Mouse (Mus musculus) gastrocnemius, adult 8-10 months (tissue): ENCODE measurements around the gene Htra2. TPM values are rescaled to one million over a fixed set of nuclear protein-coding genes. Genes with fewer than 3 reads are reported as not detected.

Experiments
- DNase-seq, 2 experiments: peaks; one replicate each; pipeline ENCODE4 v3.0.0; 2022; ENCODE audit warnings: low spot score in 2 of 2
- microRNA-seq: library from miRNA; unstranded; fragments of <30 nt; microRNA quantifications from one replicate; pipeline ENCODE4 v1.2.0, GENCODE M21; 2022
- total RNA-seq, 4 experiments: library from RNA; stranded (reverse); gene quantifications; 2 replicates each; pipeline ENCODE4 v1.2.4; 2022

Gene Htra2
- total RNA-seq, 4 experiments from 2014 or later, result 16.6 to 16.9 (median 16.7) TPM

DNA sequence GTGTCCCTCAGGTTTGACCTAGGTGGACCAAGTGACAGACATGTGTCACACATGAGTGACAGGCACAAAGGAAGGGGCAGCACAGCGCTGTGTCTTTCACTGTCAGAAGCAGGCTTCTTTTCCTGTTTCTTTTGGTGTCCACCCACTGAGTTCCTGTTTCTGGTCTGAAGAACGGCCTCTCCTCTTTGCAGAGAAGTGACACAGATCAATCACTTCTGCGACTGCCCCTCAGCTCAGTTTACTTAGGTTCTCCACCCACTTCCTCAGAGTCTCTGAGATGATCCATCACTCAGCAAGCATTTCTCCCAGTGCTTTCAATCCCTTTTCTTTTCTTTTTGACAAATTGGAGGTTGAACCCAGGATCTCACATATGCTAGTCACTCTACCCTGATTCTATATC lies 46.4 kb downstream of the Htra2 start:
- no peak for DNase-seq

DNA sequence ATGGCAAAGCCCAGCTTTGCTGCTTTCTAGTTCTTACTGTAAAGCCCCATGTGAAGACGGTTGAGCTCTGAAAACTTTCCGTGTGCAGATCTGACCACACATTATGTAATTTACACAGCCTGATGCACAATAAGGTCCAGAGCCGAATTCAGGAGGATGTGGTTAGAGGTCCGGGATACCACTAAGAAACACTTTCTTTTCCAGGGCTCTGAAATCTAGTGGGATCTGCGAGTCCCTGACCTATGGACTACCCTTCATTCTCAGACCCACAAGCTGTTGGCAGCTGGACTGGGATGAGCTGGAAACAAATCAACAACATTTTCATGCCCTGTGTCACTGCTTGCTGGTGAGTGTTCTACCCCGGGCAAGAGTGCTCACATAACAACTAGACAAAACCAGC lies 49.0 kb downstream of the Htra2 start:
- DNase-seq, result no peak

DNA sequence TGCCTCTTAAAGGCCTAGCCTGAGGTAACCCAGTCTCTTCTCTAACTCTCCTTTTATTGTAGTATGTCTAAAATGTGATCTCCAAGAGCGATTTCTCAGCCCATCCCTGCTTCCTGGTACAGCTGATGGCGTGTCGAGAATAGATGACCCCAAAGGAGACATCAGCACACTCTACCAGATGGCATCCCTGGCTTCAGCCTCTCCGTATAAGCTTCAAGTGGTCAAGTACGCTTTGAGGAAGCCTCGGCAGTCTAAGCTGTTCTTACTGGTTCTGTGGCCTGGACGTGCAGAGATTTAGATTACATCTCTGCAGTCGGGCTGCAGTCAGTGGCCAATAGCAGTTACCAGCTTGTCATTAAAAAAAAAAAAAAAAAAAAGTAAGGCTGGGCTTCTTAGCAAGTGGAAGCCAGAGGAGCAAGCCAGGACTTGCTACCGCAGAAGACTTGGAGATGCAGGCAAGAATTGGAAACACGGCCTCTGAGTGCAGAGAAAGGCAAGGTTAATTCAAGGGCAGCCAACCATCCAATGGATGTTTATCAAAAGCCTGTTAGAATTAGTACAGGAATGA lies 49.5 kb downstream of the Htra2 start:
- DNase-seq, result no peak

DNA sequence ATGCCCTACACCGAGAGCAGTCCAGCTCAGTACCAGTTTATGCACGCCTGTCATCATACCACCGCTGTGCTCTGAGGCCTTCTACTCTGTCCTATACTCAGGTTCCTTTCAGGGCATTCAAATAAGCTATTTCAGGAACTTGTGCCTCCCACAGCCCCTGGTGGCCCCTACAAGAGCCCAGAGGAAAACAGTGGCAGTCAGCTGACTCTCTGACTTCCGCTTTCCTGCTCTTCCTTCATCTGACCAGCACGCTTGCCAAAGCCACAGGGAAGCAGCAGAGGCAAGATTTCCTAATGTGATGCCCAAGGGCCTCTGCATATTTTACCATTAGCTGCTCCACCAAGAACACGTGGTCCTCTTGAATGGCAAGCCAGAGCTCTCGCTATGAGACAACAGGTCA lies 50.2 kb downstream of the Htra2 start:
- no peak for DNase-seq

DNA sequence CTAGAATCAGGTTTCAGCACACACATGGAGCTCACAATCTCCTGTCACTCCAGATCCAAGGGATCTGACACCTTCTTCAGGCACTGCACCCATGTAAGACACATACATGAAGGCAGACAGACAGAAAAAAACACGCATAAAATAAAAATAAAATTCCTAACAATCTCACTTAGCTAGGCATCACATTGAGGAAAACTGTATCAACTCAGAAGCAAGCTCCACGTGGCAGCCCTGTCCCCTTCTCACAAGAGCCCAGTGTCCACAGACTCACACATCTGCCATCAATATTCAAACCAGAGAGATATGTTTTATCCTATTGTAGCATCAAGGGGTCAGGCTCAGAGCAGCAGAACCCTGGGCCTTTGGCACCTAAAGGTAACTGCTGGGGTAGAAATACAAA lies 50.8 kb downstream of the Htra2 start:
- no peak for DNase-seq

DNA sequence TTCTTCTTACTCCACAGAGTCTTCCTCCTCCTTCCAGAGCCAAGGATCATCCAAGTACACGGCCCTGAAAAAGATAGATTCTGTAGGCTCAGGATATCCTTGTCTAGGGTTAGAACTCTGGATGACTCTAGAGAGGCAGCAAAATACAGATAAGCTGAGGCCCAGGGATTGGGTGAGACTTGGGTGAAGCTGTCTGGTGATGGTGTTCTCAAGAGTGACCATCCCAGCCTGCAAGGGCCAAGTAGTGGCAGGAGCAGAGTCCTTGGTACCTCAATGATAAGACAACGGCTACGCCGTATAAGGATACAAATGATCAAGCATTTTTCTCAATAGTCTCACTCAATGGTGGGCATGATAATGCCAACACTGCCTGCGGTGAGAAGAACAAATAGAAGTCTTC lies 51.2 kb downstream of the Htra2 start:
- DNase-seq, result no peak

DNA sequence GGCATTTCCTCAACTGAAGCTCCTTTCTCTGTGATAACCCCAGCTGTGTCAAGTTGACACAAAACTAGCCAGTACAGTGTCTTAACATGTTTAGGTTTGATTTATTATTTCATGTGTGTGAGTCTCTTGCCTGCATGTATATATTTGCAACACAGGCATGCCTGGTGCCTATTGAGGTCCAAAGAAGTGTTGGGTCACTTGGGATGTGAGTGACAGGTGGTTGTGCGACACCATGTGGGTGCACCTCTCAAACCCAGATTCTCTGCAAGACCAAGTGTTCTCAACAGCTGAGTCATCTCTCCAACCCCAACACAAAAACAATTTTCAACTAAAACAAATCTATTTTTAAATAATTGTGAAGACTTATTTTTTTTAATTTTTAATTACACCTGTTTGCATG lies 52.0 kb downstream of the Htra2 start:
- no peak for DNase-seq

Small RNA genes within 50 kb of the gene (microRNA-seq; reads per million reads assigned to microRNA genes)
- not detected for gene Mir3470a
- not detected for gene Mir7040

Other genes with a start within 250 kb of the Htra2 start
- gene Sema4f, start 115.5 kb downstream of the Htra2 start, total RNA-seq, result under 1 TPM in 1 of 4 experiments, not detected in 3; 0.61 TPM
- gene M1ap, start 108.4 kb downstream of the Htra2 start, total RNA-seq, result not detected
- 1 to 10 TPM in 3 of 4 experiments, under 1 TPM in 1; 0.56 to 1.2 (median 1.1) TPM for gene Dok1, start 21.8 kb downstream of the Htra2 start, total RNA-seq
- 1 to 10 TPM in 3 of 4 experiments, under 1 TPM in 1; 0.97 to 1.5 (median 1.3) TPM for gene Loxl3, start 21.1 kb downstream of the Htra2 start, total RNA-seq
- 100 to 1,000 TPM in 2 of 4 experiments, 10 to 100 TPM in 2; 91.1 to 109 (median 102) TPM for gene Aup1, start 752 bp downstream of the Htra2 start, total RNA-seq
- gene Dqx1, start 2.6 kb upstream of the Htra2 start, total RNA-seq, result under 1 TPM; 0.24 to 0.52 (median 0.33) TPM
- not detected for gene Tlx2, start 15.0 kb upstream of the Htra2 start, total RNA-seq
- gene Pcgf1, start 22.6 kb upstream of the Htra2 start, total RNA-seq, result 1 to 10 TPM; 6.2 to 9.4 (median 7.5) TPM
- under 1 TPM in 2 of 4 experiments, not detected in 2; 0.63 to 0.94 TPM for gene Lbx2, start 31.1 kb upstream of the Htra2 start, total RNA-seq
- gene Ccdc142, start 46.3 kb upstream of the Htra2 start, total RNA-seq, result 1 to 10 TPM in 3 of 4 experiments, not detected in 1; 1.1 to 2.3 (median 1.3) TPM
- under 1 TPM; 0.60 to 0.99 (median 0.82) TPM for gene Gm42688, start 46.3 kb upstream of the Htra2 start, total RNA-seq
- 100 to 1,000 TPM; 102 to 112 (median 107) TPM for gene Mrpl53, start 53.8 kb upstream of the Htra2 start, total RNA-seq
- gene Mogs, start 60.2 kb upstream of the Htra2 start, total RNA-seq, result 1 to 10 TPM; 5.3 to 5.9 (median 5.5) TPM
- 10 to 100 TPM; 39.1 to 50.7 (median 45.1) TPM for gene Wbp1, start 66.3 kb upstream of the Htra2 start, total RNA-seq
- gene Ino80b, start 70.2 kb upstream of the Htra2 start, total RNA-seq, result 10 to 100 TPM; 14.3 to 18.2 (median 16.2) TPM
- 10 to 100 TPM in 3 of 4 experiments, 1 to 10 TPM in 1; 9.0 to 12.2 (median 10.9) TPM for gene Rtkn, start 80.2 kb upstream of the Htra2 start, total RNA-seq
- gene Wdr54, start 101.1 kb upstream of the Htra2 start, total RNA-seq, result 1 to 10 TPM in 3 of 4 experiments, under 1 TPM in 1; 0.87 to 2.3 (median 1.1) TPM
- gene 1700003E16Rik, start 101.1 kb upstream of the Htra2 start, total RNA-seq, result under 1 TPM in 2 of 4 experiments, not detected in 2; 0.13 to 0.15 TPM
- gene Dctn1, start 110.6 kb upstream of the Htra2 start, total RNA-seq, result 100 to 1,000 TPM; 117 to 131 (median 127) TPM
- gene Slc4a5, start 164.6 kb upstream of the Htra2 start, total RNA-seq, result not detected